Mouse (Mus musculus): Measurements from ENCODE around the gene Pcdh8. TPM values are rescaled to one million over a fixed set of nuclear protein-coding genes. Genes with fewer than 3 reads are reported as not detected.

Gene Pcdh8
- polyA plus RNA-seq, 1 experiment from 2014 or later = 4.5 TPM

MicroRNAs encoded within 50 kb of the gene (microRNA counts, 519-probe panel; counts per million panel counts)
- not detected for microRNA mmu-miR-759

Small RNA genes within 50 kb of the gene (microRNA-seq; reads per million reads assigned to microRNA genes)
- not detected for gene Mir759

Other genes with a start within 250 kb of the Pcdh8 start
- gene Sugt1, start 183.6 kb downstream of the Pcdh8 start, polyA plus RNA-seq (2016; fragmentation: Nextera tagmentation; extraction: Ambion mirVana) = 142 and 143 TPM in 2 replicates
- 25.1 and 34.2 TPM in 2 replicates for gene Cnmd, start 109.1 kb downstream of the Pcdh8 start, polyA plus RNA-seq (2016; fragmentation: Nextera tagmentation; extraction: Ambion mirVana)
- 0.24 and 0.41 TPM in 2 replicates for gene Olfm4, start 212.8 kb upstream of the Pcdh8 start, polyA plus RNA-seq (2016; fragmentation: Nextera tagmentation; extraction: Ambion mirVana)

All from limb, embryonic 12.5 days (tissue).